Comparison of ENCODE assay signal across 8 mouse cellular contexts in the genomic region with DNA sequence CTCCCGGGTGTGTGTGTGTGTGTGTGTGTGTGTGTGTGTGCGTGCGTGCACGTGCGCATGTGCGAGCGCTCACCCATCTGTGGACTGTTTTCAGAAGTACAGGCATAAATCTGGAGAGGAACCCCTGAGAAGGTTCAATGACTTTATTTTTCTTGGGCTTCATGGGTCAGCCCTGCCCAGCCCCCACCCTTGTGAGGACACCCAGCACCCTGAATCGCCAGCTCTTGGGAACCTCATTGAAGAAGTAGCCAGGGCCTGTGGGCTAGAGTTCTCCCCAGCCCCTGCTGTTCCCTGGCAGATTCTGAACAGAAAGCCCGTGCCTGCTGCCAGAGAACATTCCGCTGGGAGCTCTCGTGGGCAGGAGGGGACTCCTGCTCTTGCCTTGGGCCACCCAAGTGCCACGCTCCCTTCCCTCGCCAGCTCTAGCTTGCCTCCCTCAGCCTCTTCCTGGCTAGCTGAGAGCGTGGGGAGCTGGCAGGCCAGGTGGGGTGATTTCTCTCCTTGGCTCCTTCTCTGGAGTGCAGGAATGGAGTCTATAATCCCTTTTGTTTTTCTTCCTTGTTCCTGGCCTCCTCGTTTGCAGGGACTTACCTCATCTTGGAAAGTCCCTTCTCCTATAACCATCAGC. TPM values are rescaled to one million over a fixed set of nuclear protein-coding genes. Genes with fewer than 3 reads are reported as not detected.
A peak's percentile ranks its signal among the peaks of the same experiment; 100 is the strongest.
DNase-seq lines count a peak whose midpoint lies in the region; ATAC-seq lines count a peak whose summit lies in the region.

No protein-coding gene starts in this region.

- H3K4me3 ChIP-seq in limb, embryonic 15.5 days, result no peak overlapping the region
- H3K4me3 ChIP-seq in limb, embryonic 10.5 days, result no peak overlapping the region
- no peak overlapping the region for H3K4me3 ChIP-seq in brown adipose tissue, adult 24 weeks (ENCODE audit: insufficient read depth, low read depth, low read length)
- no peak overlapping the region for H3K4me3 ChIP-seq in heart, embryonic 11.5 days (ENCODE audit: low read depth, low read length)
- H3K4me3 ChIP-seq in kidney, embryonic 16.5 days (ENCODE audit: low read length), result no peak overlapping the region
- H3K4me3 ChIP-seq in midbrain, embryonic 13.5 days (replicated peaks), result no peak overlapping the region

- ATAC-seq in limb, embryonic 15.5 days (ENCODE audit: insufficient number of reproducible peaks, low FRiP score, low TSS enrichment, low read depth), result no peak
- ATAC-seq in heart, embryonic 11.5 days (replicated peaks; ENCODE audit: insufficient number of reproducible peaks, low FRiP score, low TSS enrichment), result no peak
- ATAC-seq in kidney, embryonic 16.5 days (ENCODE audit: low FRiP score, low TSS enrichment), result no peak
- ATAC-seq in midbrain, embryonic 13.5 days, result no peak
- no peak for ATAC-seq in CD4-positive, CD25-positive, alpha-beta regulatory T cell, adult 4 months

- H3K27me3 ChIP-seq in limb, embryonic 15.5 days, result no peaks in the 10 kb centered on the region
- no peaks in the 10 kb centered on the region for H3K27me3 ChIP-seq in limb, embryonic 10.5 days (ENCODE audit: low read depth, poor library complexity, severe bottlenecking)
- no peaks in the 10 kb centered on the region for H3K27me3 ChIP-seq in heart, embryonic 11.5 days (ENCODE audit: control insufficient read depth, insufficient read depth, low read length)
- H3K27me3 ChIP-seq in kidney, embryonic 16.5 days (ENCODE audit: insufficient read depth, low read length), result no peaks in the 10 kb centered on the region
- H3K27me3 ChIP-seq in midbrain, embryonic 13.5 days, result no peaks in the 10 kb centered on the region

- H3K9me3 ChIP-seq in limb, embryonic 15.5 days, result no peaks in the 10 kb centered on the region
- no peaks in the 10 kb centered on the region for H3K9me3 ChIP-seq in limb, embryonic 10.5 days (replicated peaks)
- no peaks in the 10 kb centered on the region for H3K9me3 ChIP-seq in heart, embryonic 11.5 days (replicated peaks; ENCODE audit: control insufficient read depth, low read length)
- H3K9me3 ChIP-seq in kidney, embryonic 16.5 days (ENCODE audit: low read length), result no peaks in the 10 kb centered on the region
- H3K9me3 ChIP-seq in midbrain, embryonic 13.5 days, result no peaks in the 10 kb centered on the region

- peaks cover 45% of the 10 kb centered on the region for H3K36me3 ChIP-seq in limb, embryonic 15.5 days
- peaks cover 72% of the 10 kb centered on the region for H3K36me3 ChIP-seq in limb, embryonic 10.5 days
- H3K36me3 ChIP-seq in heart, embryonic 11.5 days (ENCODE audit: control insufficient read depth, insufficient read depth, low read length), result peaks cover 5% of the 10 kb centered on the region; the same call in 1 of the 2 replicates
- H3K36me3 ChIP-seq in kidney, embryonic 16.5 days (ENCODE audit: insufficient read depth, low read length), result peaks cover 12% of the 10 kb centered on the region
- peaks cover 50% of the 10 kb centered on the region for H3K36me3 ChIP-seq in midbrain, embryonic 13.5 days

- H3K4me2 ChIP-seq in limb, embryonic 15.5 days, result no peak overlapping the region
- H3K4me2 ChIP-seq in heart, embryonic 11.5 days, result no peak overlapping the region
- H3K4me2 ChIP-seq in kidney, embryonic 16.5 days (replicated peaks; ENCODE audit: low read depth, low read length), result no peak overlapping the region
- no peak overlapping the region for H3K4me2 ChIP-seq in midbrain, embryonic 13.5 days (replicated peaks)

- H3K27ac ChIP-seq in limb, embryonic 15.5 days, result peak overlapping the region; percentile 78
- H3K27ac ChIP-seq in limb, embryonic 10.5 days, result no peak overlapping the region
- H3K27ac ChIP-seq in brown adipose tissue, adult 24 weeks (replicated peaks; ENCODE audit: low read depth, low read length), result peak overlapping the region; percentile 42
- H3K27ac ChIP-seq in heart, embryonic 11.5 days (ENCODE audit: low read depth, low read length), result peak overlapping the region; percentile 60
- H3K27ac ChIP-seq in kidney, embryonic 16.5 days (ENCODE audit: low read length), result peak overlapping the region; percentile 91
- H3K27ac ChIP-seq in midbrain, embryonic 13.5 days, result peak overlapping the region; percentile 39; the same call in 1 of the 2 replicates

- DNase-seq in limb, embryonic 10.5 days (ENCODE audit: low spot score), result no peak
- no peak for DNase-seq in spleen, postnatal 4 days (ENCODE audit: low spot score in 2 of 2)

- peaks cover 52% of the 10 kb centered on the region for H3K4me1 ChIP-seq in limb, embryonic 15.5 days
- H3K4me1 ChIP-seq in limb, embryonic 10.5 days, result peaks cover 60% of the 10 kb centered on the region
- peaks cover 45% of the 10 kb centered on the region for H3K4me1 ChIP-seq in brown adipose tissue, adult 24 weeks (ENCODE audit: control insufficient read depth, insufficient read depth, insufficient read length, low read length)
- peaks cover 93% of the 10 kb centered on the region for H3K4me1 ChIP-seq in heart, embryonic 11.5 days (ENCODE audit: control insufficient read depth, insufficient read depth, low read length)
- H3K4me1 ChIP-seq in kidney, embryonic 16.5 days (ENCODE audit: insufficient read depth, low read length), result peaks cover 56% of the 10 kb centered on the region
- peaks cover 48% of the 10 kb centered on the region for H3K4me1 ChIP-seq in midbrain, embryonic 13.5 days (replicated peaks)

- 66% methylated on average over 15 of the region's 15 CpGs for WGBS in limb, embryonic 15.5 days
- 90% methylated on average over 15 of the region's 15 CpGs for WGBS in limb, embryonic 10.5 days
- 75% methylated on average over 15 of the region's 15 CpGs for WGBS in heart, embryonic 11.5 days (ENCODE audit: insufficient replicate concordance)
- 29% methylated on average over 15 of the region's 15 CpGs for WGBS in kidney, embryonic 16.5 days
- WGBS in midbrain, embryonic 13.5 days, result 67% methylated on average over 15 of the region's 15 CpGs

- no peak overlapping the region for H3K9ac ChIP-seq in limb, embryonic 15.5 days
- peak overlapping the region; percentile 59 for H3K9ac ChIP-seq in heart, embryonic 11.5 days (ENCODE audit: low read depth, low read length)
- peak overlapping the region; percentile 48 for H3K9ac ChIP-seq in kidney, embryonic 16.5 days (replicated peaks; ENCODE audit: low read length)
- no peak overlapping the region for H3K9ac ChIP-seq in midbrain, embryonic 13.5 days (replicated peaks)

RNA-seq across cellular contexts. Expression of a gene that starts 17.7 kb away (rescaled TPM):
- 14.6 and 15.1 TPM in 2 replicates for polyA plus RNA-seq in limb, embryonic 15.5 days (2015; fragmentation: Nextera tagmentation; extraction: Ambion mirVana)
- polyA plus RNA-seq in limb, embryonic 10.5 days (2016; fragmentation: Nextera tagmentation; extraction: Ambion mirVana), result 13.0 and 15.2 TPM in 2 replicates
- 12.4 and 17.4 TPM in 2 replicates for polyA plus RNA-seq in brown adipose tissue, adult 24 weeks (2012; ENCODE audit: insufficient read depth, insufficient read length, missing spikeins)
- 18.0 and 18.6 TPM in 2 replicates for polyA plus RNA-seq in heart, embryonic 11.5 days (2014; fragmentation: Nextera tagmentation; extraction: Ambion mirVana)
- polyA plus RNA-seq in kidney, embryonic 16.5 days (2015; fragmentation: Nextera tagmentation; extraction: Ambion mirVana), result 22.2 and 26.0 TPM in 2 replicates
- polyA plus RNA-seq in midbrain, embryonic 13.5 days (2015; fragmentation: Nextera tagmentation; extraction: Ambion mirVana), result 27.7 and 33.0 TPM in 2 replicates
- 10 to 100 TPM; 16.3 to 21.5 TPM for polyA plus RNA-seq in CD4-positive, CD25-positive, alpha-beta regulatory T cell, adult 4 months (2017; shearing (Covaris generic))

Comparison
In these comparisons a context has a peak if more than half of its experiments do, and no peak if none do; other contexts are left out.
1. H3K9ac ChIP-seq: peak in heart, embryonic 11.5 days (single experiment) and kidney, embryonic 16.5 days (single experiment); none in limb, embryonic 15.5 days (single experiment) and midbrain, embryonic 13.5 days (single experiment).